Mouse (Mus musculus) hindbrain, postnatal 0 days (tissue): ENCODE data around the gene Akap7. TPM values are rescaled to one million over a fixed set of nuclear protein-coding genes. Genes with fewer than 3 reads are reported as not detected.

Experiments used
- ATAC-seq: fragments of 200-750 bp; cut with Nextera tagmentation; 2 replicates; pipeline ENCODE4 v1.8.0; 2017; ENCODE audit warnings: mild to moderate bottlenecking, moderate TSS enrichment, moderate library complexity
- DNase-seq: peaks from one replicate; pipeline ENCODE4 v3.0.0-alpha.2; 2015; ENCODE audit warnings: low spot score
- H3K27ac ChIP-seq: fragments of 300-500 bp; sonication (generic); 2 replicates; pipeline ENCODE4 v1.5.1; 2014; ENCODE audit warnings: mild to moderate bottlenecking
- H3K27me3 ChIP-seq: fragments of 300-500 bp; sonication (generic); 2 replicates; pipeline ENCODE4 v1.6.1; 2014; ENCODE audit warnings: low read length, mixed read lengths; ENCODE audit not compliant: insufficient read depth
- H3K36me3 ChIP-seq: fragments of 300-500 bp; sonication (generic); 2 replicates; pipeline ENCODE4 v1.6.1; 2014; ENCODE audit warnings: low read length, mixed read lengths; ENCODE audit not compliant: insufficient read depth
- H3K4me1 ChIP-seq: fragments of 300-500 bp; sonication (generic); 2 replicates; pipeline ENCODE4 v1.6.1; 2014; ENCODE audit warnings: antibody characterized with exemption, low read length, mixed read lengths; ENCODE audit not compliant: insufficient read depth
- H3K4me2 ChIP-seq: fragments of 300-500 bp; sonication (generic); 2 replicates; pipeline ENCODE4 v1.6.1; 2014; ENCODE audit warnings: low read depth, mild to moderate bottlenecking, low read length, moderate library complexity, mixed read lengths
- H3K4me3 ChIP-seq: fragments of 300-500 bp; sonication (generic); 2 replicates; pipeline ENCODE4 v1.5.1; 2014; ENCODE audit warnings: low read length
- H3K9ac ChIP-seq: fragments of 300-500 bp; sonication (generic); replicated peaks from 2 replicates; pipeline ENCODE4 v1.6.1; 2014; ENCODE audit warnings: mild to moderate bottlenecking, low read length, moderate library complexity, mixed read lengths
- H3K9me3 ChIP-seq: fragments of 300-500 bp; sonication (generic); 2 replicates; pipeline ENCODE4 v1.6.1; 2016; ENCODE audit warnings: low read length, mixed read lengths
- CTCF ChIP-seq: IDR thresholded peaks from 2 replicates; pipeline ENCODE4 v1.5.1; 2016; ENCODE audit warnings: antibody characterized with exemption, control low read depth, low read depth
- WGBS: fragments of 180-500 bp; shearing (Covaris S2); extraction: QIAGEN DNeasy Blood & Tissue Kit; methylation state at CpG from one replicate; pipeline ENCODE4 v1.1.7; 2014; 5-methylcytosine and 5-hydroxymethylcytosine counted together
- polyA plus RNA-seq: library from polyadenylated mRNA; unstranded; fragments of >200 nt; fragmentation: Nextera tagmentation; extraction: Ambion mirVana; gene quantifications from 2 replicates; pipeline ENCODE4 v1.2.1, GENCODE M21; 2015
- total RNA-seq: library from RNA; depleted of rRNA; stranded (reverse); fragments of >200 nt; gene quantifications from 2 replicates; pipeline ENCODE4 v1.2.3, GENCODE M21; 2014

The Akap7 gene
- total and polyA plus RNA-seq, 2 experiments from 2014 or later = 78.0 to 84.0 TPM

DNA sequence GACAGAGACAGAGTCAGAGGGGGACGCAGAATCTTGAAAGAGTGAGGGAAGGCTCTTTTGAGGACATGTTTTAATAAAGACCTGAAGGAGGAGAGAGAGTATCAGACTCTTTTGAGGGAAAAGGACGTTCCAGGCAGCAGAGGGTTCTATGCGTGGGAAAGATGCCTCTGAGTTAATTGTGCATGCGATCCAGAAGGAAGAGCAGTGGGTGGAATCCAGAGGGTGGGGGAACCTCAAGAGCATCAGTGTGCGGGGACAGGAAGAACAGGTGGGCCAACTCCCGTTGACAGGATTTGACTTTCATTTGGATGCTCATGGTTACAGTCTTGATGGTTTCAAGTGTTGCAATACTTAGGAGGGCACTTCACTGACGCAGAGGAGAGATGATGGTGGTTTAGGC, 22.4 kb upstream of the Akap7 start:
- 88% methylated on average over 7 of the region's 7 CpGs for WGBS

DNA sequence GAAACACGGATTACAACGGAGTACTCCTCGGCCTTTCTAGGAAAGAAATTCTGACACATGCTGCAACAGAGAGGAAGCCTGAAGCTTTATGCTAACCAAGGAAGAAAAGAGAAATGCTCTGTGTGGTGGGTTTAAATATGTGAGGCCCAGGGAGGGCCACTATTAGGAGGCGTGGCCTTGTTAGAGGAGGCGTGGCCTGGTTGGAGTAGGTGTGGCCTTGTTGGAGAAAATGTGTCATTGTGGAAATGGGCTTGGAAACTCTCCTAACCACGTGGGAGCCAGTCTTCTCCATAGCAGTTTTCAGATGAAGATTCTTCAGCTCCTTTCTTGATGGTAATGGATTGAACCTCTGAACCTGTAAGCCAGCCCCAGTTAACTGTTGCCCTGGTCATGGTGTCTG, 19.8 kb upstream of the Akap7 start:
- no peak overlapping the region for H3K4me2 ChIP-seq
- no peak overlapping the region for H3K9ac ChIP-seq
- no peaks in the 10 kb centered on the region for H3K9me3 ChIP-seq
- 80% methylated on average over 6 of the region's 6 CpGs for WGBS
- H3K4me3 ChIP-seq = no peak overlapping the region
- no peak overlapping the region for H3K27ac ChIP-seq
- no peaks in the 10 kb centered on the region for H3K27me3 ChIP-seq
- ATAC-seq = no peak
- H3K36me3 ChIP-seq = no peaks in the 10 kb centered on the region
- DNase-seq = no peak
- TF ChIP-seq CTCF = no peak
- no peaks in the 10 kb centered on the region for H3K4me1 ChIP-seq

More for the DNA sequence above, 22.4 kb upstream of the Akap7 start:
- TF ChIP-seq CTCF = no peak
- H3K27me3 ChIP-seq = no peaks in the 10 kb centered on the region
- no peaks in the 10 kb centered on the region for H3K9me3 ChIP-seq
- H3K4me1 ChIP-seq = no peaks in the 10 kb centered on the region
- H3K36me3 ChIP-seq = no peaks in the 10 kb centered on the region
- no peak overlapping the region for H3K27ac ChIP-seq
- no peak overlapping the region for H3K4me2 ChIP-seq
- H3K9ac ChIP-seq = no peak overlapping the region
- ATAC-seq (no peak), DNase-seq (no peak)
- H3K4me3 ChIP-seq = no peak overlapping the region

DNA sequence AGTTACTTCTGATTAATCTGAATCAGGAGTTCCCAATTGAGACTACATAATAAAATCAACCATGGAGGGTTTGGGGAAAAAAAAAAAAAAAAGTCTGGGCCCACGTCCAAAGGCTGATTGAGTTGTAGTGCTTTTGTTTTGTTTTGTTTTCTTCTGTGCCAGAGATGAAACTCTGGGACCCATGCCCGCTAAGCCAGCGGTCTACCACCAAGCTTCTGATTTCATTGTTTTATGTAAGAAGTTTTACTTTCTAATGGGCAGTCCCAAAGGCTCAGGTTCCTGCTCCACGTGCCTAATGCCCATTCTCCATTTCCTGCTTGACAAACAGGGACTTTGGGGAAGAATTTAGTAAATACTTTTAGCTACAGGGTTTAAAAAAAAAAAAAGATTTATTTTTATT, 18.0 kb upstream of the Akap7 start:
- no peak for TF ChIP-seq CTCF
- no peak overlapping the region for H3K27ac ChIP-seq
- 21% methylated on average over 4 of the region's 4 CpGs for WGBS
- H3K27me3 ChIP-seq = no peaks in the 10 kb centered on the region
- no peak overlapping the region for H3K4me2 ChIP-seq
- DNase-seq = peak; percentile 64
- no peaks in the 10 kb centered on the region for H3K36me3 ChIP-seq
- H3K9ac ChIP-seq = no peak overlapping the region
- no peaks in the 10 kb centered on the region for H3K9me3 ChIP-seq
- ATAC-seq = 0 out of 2 replicates have a peak, but pooled peaks have one; percentile 40
- no peaks in the 10 kb centered on the region for H3K4me1 ChIP-seq
- no peak overlapping the region for H3K4me3 ChIP-seq

DNA sequence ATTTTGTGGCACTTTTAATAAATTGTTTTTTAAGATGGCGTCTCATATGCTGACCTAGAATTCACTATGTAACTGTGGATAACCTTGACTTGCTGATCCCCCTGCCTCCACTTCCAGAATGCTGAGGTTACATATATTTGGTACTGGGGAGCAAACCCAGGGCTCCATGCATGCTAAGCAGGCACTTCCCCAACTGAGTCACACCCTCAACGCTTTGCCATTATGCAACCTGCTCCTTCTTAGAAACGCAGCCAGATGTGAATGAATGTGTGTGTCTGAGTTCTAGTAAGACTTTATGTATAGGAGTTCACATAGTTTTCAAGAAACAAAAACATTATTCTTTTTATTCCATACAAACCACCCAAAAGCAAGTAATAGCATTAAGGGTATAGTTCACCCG, 13.5 kb upstream of the Akap7 start:
- H3K9ac ChIP-seq = no peak overlapping the region
- DNase-seq = no peak
- no peaks in the 10 kb centered on the region for H3K9me3 ChIP-seq
- 86% methylated on average over 4 of the region's 4 CpGs for WGBS
- no peak for TF ChIP-seq CTCF
- H3K27ac ChIP-seq = no peak overlapping the region
- no peak overlapping the region for H3K4me2 ChIP-seq
- H3K27me3 ChIP-seq = no peaks in the 10 kb centered on the region
- no peaks in the 10 kb centered on the region for H3K36me3 ChIP-seq
- H3K4me3 ChIP-seq = no peak overlapping the region
- H3K4me1 ChIP-seq = no peaks in the 10 kb centered on the region
- ATAC-seq = no peak

DNA sequence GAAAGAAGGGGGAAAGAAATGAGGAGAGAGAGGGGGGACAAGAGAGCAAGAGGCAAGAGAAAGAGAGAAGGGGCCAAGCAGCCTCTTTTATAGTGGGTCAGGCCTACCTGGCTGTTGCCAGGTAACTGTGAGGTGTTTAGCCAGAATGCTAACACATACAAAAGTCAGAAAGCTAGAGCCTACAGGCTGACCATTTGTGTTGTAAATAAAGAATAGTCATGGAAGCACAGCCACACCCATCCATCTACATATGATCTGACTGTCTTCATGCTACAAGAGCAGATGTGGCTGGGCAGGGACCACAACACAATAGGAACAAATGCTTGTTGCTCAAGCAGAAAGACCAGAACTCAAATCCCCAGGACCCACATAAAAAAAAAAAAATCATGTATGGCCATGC, 11.9 kb upstream of the Akap7 start:
- no peaks in the 10 kb centered on the region for H3K9me3 ChIP-seq
- no peak overlapping the region for H3K27ac ChIP-seq
- H3K36me3 ChIP-seq = no peaks in the 10 kb centered on the region
- no peaks in the 10 kb centered on the region for H3K4me1 ChIP-seq
- H3K4me2 ChIP-seq = no peak overlapping the region
- no peaks in the 10 kb centered on the region for H3K27me3 ChIP-seq
- no peak overlapping the region for H3K9ac ChIP-seq
- DNase-seq (no peak), ATAC-seq (no peak)
- TF ChIP-seq CTCF = no peak
- no peak overlapping the region for H3K4me3 ChIP-seq

DNA sequence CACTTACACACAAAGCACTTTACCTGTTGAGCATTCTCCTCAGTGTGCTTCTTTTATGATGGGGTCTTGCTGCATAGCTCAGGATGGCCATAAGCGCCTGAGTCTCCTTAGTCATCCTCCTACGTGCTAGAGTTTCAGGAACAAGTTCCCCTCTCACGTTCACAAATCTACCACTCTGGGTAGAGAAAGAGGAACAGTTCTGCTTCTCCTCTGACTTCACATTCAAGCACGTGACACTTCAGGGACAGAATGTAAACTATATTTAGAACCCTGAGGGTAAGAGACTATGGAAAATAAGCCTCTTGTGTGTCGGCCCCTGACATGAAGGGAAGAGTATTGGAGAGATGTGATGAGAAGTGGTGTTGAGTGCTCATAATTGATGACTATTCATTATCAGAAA, 10.7 kb upstream of the Akap7 start:
- Histone ChIP-seq H3K4me1 (0 out of 2 replicates have a peak, but pooled peaks cover 4% of the 10 kb centered on the region), H3K4me3 (no peak overlapping the region), H3K27me3 (no peaks in the 10 kb centered on the region), H3K9me3 (no peaks in the 10 kb centered on the region), H3K36me3 (no peaks in the 10 kb centered on the region), H3K9ac (no peak overlapping the region), H3K4me2 (no peak overlapping the region), H3K27ac (no peak overlapping the region)
- no peak for ATAC-seq
- no peak for TF ChIP-seq CTCF
- WGBS = 82% methylated on average over 5 of the region's 5 CpGs
- no peak for DNase-seq

DNA sequence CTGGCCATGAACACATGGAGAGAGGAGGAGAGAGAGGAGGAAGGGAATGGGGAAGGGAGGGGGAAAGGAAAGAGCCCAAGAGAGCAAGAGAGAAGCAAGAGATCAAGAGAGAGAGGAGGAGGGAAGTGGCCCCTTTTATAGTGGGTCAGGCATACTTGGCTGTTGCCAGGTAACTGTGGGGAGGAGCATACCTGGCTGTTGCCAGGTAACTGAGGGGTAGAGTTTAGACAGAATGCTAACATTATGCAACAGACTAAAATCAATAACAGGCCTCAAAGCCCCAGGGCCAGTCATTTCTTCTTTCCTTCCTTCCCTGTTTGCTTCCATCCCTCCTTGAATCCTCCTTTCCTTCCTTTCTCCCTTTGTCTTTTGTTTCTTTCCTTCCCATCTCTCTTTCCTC, 10.0 kb upstream of the Akap7 start:
- DNase-seq (no peak), ATAC-seq (no peak)
- no peak for TF ChIP-seq CTCF
- H3K9ac ChIP-seq = no peak overlapping the region
- H3K27ac ChIP-seq = no peak overlapping the region
- H3K27me3 ChIP-seq = no peaks in the 10 kb centered on the region
- H3K4me3 ChIP-seq = no peak overlapping the region
- no peaks in the 10 kb centered on the region for H3K36me3 ChIP-seq
- H3K4me2 ChIP-seq = no peak overlapping the region
- 0 out of 2 replicates have a peak, but pooled peaks cover 4% of the 10 kb centered on the region for H3K4me1 ChIP-seq
- no peaks in the 10 kb centered on the region for H3K9me3 ChIP-seq
